Mouse (Mus musculus) CH12.LX (cell line): ENCODE measurements at regions not wholly inside any gene's neighbourhood (a gene's known extent, or its start where the extent isn't known, plus 50 kb on each side); places are given as distances from the start of the nearest gene placed in this dataset.

ENCODE experiments used
- CTCF ChIP-seq, 2 experiments: IDR thresholded peaks in 1 of 2; conservative IDR thresholded peaks in 1 of 2; 2 replicates each; pipeline ENCODE4 v1.5.1; 2011 to 2012; ENCODE audit warnings: low read depth in 2 of 2, low read length in 2 of 2, improper control_type of control experiment in 1 of 2, inconsistent platforms in 1 of 2, mild to moderate bottlenecking in 1 of 2, moderate library complexity in 1 of 2
- EP300 ChIP-seq: IDR thresholded peaks from 2 replicates; pipeline ENCODE4 v1.6.1; 2011; ENCODE audit warnings: low read length, improper control_type of control experiment
- MAX ChIP-seq: IDR thresholded peaks from 2 replicates; pipeline ENCODE4 v1.6.1; 2011; ENCODE audit warnings: low read length, improper control_type of control experiment
- MXI1 ChIP-seq: IDR thresholded peaks from 2 replicates; pipeline ENCODE4 v1.6.1; 2011; ENCODE audit warnings: mild to moderate bottlenecking, low read depth, low read length, improper control_type of control experiment
- NRF1 ChIP-seq: IDR thresholded peaks from 2 replicates; pipeline ENCODE4 v1.6.1; 2014; ENCODE audit warnings: low read depth, mild to moderate bottlenecking, inconsistent platforms, low read length, improper control_type of control experiment, moderate library complexity
- POLR2A ChIP-seq: IDR thresholded peaks from 2 replicates; pipeline ENCODE4 v1.6.1; 2011; ENCODE audit warnings: low read depth, mild to moderate bottlenecking, improper control_type of control experiment, low read length

- TF ChIP-seq EP300: no peak
- TF ChIP-seq POLR2A: no peak
- TF ChIP-seq NRF1: no peak
- no peak for TF ChIP-seq CTCF (conservative IDR thresholded peaks at IDR 0.05 in 1 of 2, IDR thresholded peaks at IDR 0.05 in 1 of 2; ENCODE audit: low read depth in 2 of 2, low read length in 2 of 2)
- no peak for TF ChIP-seq MAX
- no peak for TF ChIP-seq MXI1
Measured at GRCm38 (mm10) chr12:113327851-113328250, 142.1 kb downstream of the Tmem121 start.
